Mouse (Mus musculus): ENCODE data around the gene Chrna9. TPM values are rescaled to one million over a fixed set of nuclear protein-coding genes. Genes with fewer than 3 reads are reported as not detected.

Chrna9 gene
- polyA plus RNA-seq, 1 experiment = 2.8 TPM

DNA sequence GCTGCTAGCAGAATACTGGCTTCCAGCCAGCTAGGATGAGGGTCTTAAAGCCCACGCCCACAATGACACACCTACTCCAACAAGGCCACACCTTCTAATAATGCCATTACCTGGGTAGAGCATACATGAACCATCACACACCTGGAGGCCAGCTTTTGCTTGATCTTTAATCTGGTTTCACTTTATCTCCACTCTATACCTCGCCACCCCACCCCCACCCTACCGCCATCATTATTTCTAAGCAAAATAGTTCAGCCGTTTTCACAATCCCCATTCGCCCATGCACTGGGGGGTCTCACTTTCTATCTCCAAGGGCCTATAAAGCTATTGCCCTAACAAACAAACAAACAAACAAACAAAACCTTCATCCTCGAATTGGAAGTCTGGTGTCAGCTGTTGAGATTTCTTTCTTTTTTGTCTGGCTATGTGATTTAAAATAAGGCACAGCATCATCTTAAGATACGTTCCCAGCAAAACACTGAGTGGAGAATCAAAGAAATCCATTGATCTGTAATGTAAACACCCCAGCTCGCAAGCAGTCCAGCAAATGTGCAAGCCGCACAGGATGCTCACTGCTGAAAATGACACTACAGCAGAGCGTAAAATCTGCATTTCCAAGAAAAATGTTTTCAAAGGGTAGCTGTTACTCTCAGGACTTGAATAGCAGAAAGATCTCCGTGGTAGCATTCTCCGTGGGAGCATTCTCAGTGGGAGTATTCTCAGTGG, 13.9 kb upstream of the Chrna9 start:
- H3K27ac ChIP-seq (ENCODE audit: control insufficient read depth, insufficient read depth, low read depth, low read length, poor library complexity) = no peak overlapping the region
- no peak overlapping the region for H3K4me3 ChIP-seq (replicated peaks; ENCODE audit: control insufficient read depth, low read depth, low read length)
- H3K4me1 ChIP-seq (ENCODE audit: control insufficient read depth, insufficient read depth, low read length) = peaks cover 2% of the 10 kb centered on the region; the same call in 1 of the 2 replicates
- WGBS = 77% methylated on average over 12 of the region's 12 CpGs
- TF ChIP-seq CTCF (IDR thresholded peaks at IDR 0.05; ENCODE audit: control insufficient read depth, insufficient read depth, low read length) (no peak), POLR2A (IDR thresholded peaks at IDR 0.05; ENCODE audit: borderline replicate concordance, control insufficient read depth, low read depth, low read length) (no peak)

DNA sequence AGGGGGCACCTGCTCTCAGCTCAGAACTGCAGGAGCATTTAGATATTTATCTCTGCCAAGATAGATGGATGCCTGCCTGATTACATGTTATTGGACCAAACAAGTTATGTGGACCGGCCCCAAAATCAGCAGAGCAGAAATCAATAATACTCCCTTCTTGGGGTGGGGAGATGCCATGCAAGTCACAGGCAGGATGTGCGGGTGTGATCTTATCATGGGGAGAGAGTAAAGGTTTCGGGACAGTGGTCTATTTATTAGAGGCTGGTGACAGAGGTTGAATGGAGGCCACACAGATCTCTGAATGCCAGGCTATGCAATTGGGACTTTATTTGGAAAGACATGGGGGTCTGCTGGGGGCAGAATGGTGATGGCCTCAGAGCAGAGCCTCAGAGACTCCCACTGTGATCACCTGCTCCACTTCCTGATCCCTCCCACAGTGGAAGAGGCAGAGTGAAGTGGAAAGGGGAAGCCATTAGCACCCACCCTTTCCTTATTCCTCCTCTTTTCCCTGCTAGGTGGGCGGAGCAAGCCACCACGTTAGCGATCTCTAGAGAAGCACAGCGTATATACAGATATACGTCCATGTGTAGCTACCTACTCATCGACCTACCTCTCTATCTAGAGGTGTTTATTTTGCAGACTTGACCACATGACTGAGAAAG, 13.1 kb upstream of the Chrna9 start:
- 58% methylated on average over 9 of the region's 9 CpGs for WGBS
- TF ChIP-seq POLR2A (IDR thresholded peaks at IDR 0.05; ENCODE audit: borderline replicate concordance, control insufficient read depth, low read depth, low read length) = no peak
- TF ChIP-seq CTCF (IDR thresholded peaks at IDR 0.05; ENCODE audit: control insufficient read depth, insufficient read depth, low read length) = no peak
- Histone ChIP-seq H3K4me1 (ENCODE audit: control insufficient read depth, insufficient read depth, low read length) (peaks cover 2% of the 10 kb centered on the region; the same call in 1 of the 2 replicates), H3K4me3 (replicated peaks; ENCODE audit: control insufficient read depth, low read depth, low read length) (no peak overlapping the region), H3K27ac (ENCODE audit: control insufficient read depth, insufficient read depth, low read depth, low read length, poor library complexity) (no peak overlapping the region)

- 67% methylated on average over 6 of the region's 6 CpGs for WGBS
- peak overlapping the region; percentile 1; the same call in 1 of the 2 replicates for H3K27ac ChIP-seq (ENCODE audit: control insufficient read depth, insufficient read depth, low read depth, low read length, poor library complexity)
- TF ChIP-seq POLR2A (IDR thresholded peaks at IDR 0.05; ENCODE audit: borderline replicate concordance, control insufficient read depth, low read depth, low read length) (no peak), CTCF (IDR thresholded peaks at IDR 0.05; ENCODE audit: control insufficient read depth, insufficient read depth, low read length) (no peak)
- peaks cover 3% of the 10 kb centered on the region for H3K4me1 ChIP-seq (ENCODE audit: control insufficient read depth, insufficient read depth, low read length)
- H3K4me3 ChIP-seq (replicated peaks; ENCODE audit: control insufficient read depth, low read depth, low read length) = no peak overlapping the region
Observed at GRCm38 (mm10) chr5:65926666-65927065, 8.1 kb upstream of the Chrna9 start.

- H3K27ac ChIP-seq (ENCODE audit: control insufficient read depth, insufficient read depth, low read depth, low read length, poor library complexity) = no peak overlapping the region; the same call in 1 of the 2 replicates
- no peak overlapping the region for H3K4me3 ChIP-seq (replicated peaks; ENCODE audit: control insufficient read depth, low read depth, low read length)
- TF ChIP-seq CTCF (IDR thresholded peaks at IDR 0.05; ENCODE audit: control insufficient read depth, insufficient read depth, low read length) (no peak), POLR2A (IDR thresholded peaks at IDR 0.05; ENCODE audit: borderline replicate concordance, control insufficient read depth, low read depth, low read length) (no peak)
- 6% methylated on average over 7 of the region's 7 CpGs for WGBS
- peaks cover 3% of the 10 kb centered on the region for H3K4me1 ChIP-seq (ENCODE audit: control insufficient read depth, insufficient read depth, low read length)
Observed at GRCm38 (mm10) chr5:65929162-65929561, 5.6 kb upstream of the Chrna9 start.

GRCm38 (mm10) chr5:65930171-65930570, 4.5 kb upstream of the Chrna9 start:
- Histone ChIP-seq H3K27ac (ENCODE audit: control insufficient read depth, insufficient read depth, low read depth, low read length, poor library complexity) (peak overlapping the region; percentile 28), H3K4me3 (replicated peaks; ENCODE audit: control insufficient read depth, low read depth, low read length) (no peak overlapping the region), H3K4me1 (ENCODE audit: control insufficient read depth, insufficient read depth, low read length) (peaks cover 3% of the 10 kb centered on the region)
- no peak for TF ChIP-seq CTCF (IDR thresholded peaks at IDR 0.05; ENCODE audit: control insufficient read depth, insufficient read depth, low read length)
- no peak for TF ChIP-seq POLR2A (IDR thresholded peaks at IDR 0.05; ENCODE audit: borderline replicate concordance, control insufficient read depth, low read depth, low read length)
- WGBS = 50% methylated on average over 4 of the region's 4 CpGs

DNA sequence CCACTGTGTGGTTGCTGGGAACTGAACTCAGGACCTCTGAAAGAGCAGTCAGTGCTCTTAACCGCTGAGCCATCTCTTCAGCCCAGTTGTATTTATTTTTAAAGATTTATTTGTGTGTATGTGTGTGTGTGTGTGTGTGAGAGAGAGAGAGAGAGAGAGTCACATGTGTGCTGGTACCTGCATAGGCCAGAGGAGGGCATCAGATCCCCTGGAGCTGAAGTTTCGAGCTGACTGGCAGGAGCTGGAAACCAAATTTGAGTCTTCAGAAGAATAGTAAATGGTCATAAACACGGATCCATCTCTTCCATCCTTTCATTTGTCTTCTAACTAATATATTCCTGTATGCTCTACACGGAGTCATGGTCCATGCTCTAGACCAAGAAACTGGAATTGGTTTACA, 1.5 kb upstream of the Chrna9 start:
- Histone ChIP-seq H3K4me3 (replicated peaks; ENCODE audit: control insufficient read depth, low read depth, low read length) (no peak overlapping the region), H3K4me1 (ENCODE audit: control insufficient read depth, insufficient read depth, low read length) (peaks cover 3% of the 10 kb centered on the region), H3K27ac (ENCODE audit: control insufficient read depth, insufficient read depth, low read depth, low read length, poor library complexity) (no peak overlapping the region)
- TF ChIP-seq CTCF (IDR thresholded peaks at IDR 0.05; ENCODE audit: control insufficient read depth, insufficient read depth, low read length) (no peak), POLR2A (IDR thresholded peaks at IDR 0.05; ENCODE audit: borderline replicate concordance, control insufficient read depth, low read depth, low read length) (no peak)
- 83% methylated on average over 4 of the region's 4 CpGs for WGBS

- peaks cover 3% of the 10 kb centered on the region for H3K4me1 ChIP-seq (ENCODE audit: control insufficient read depth, insufficient read depth, low read length)
- TF ChIP-seq POLR2A (IDR thresholded peaks at IDR 0.05; ENCODE audit: borderline replicate concordance, control insufficient read depth, low read depth, low read length) (no peak), CTCF (IDR thresholded peaks at IDR 0.05; ENCODE audit: control insufficient read depth, insufficient read depth, low read length) (no peak)
- H3K27ac ChIP-seq (ENCODE audit: control insufficient read depth, insufficient read depth, low read depth, low read length, poor library complexity) = no peak overlapping the region
- 46% methylated on average over 2 of the region's 2 CpGs for WGBS
- H3K4me3 ChIP-seq (replicated peaks; ENCODE audit: control insufficient read depth, low read depth, low read length) = no peak overlapping the region
Observed at GRCm38 (mm10) chr5:65933764-65934163, 957 bp upstream of the Chrna9 start.

DNA sequence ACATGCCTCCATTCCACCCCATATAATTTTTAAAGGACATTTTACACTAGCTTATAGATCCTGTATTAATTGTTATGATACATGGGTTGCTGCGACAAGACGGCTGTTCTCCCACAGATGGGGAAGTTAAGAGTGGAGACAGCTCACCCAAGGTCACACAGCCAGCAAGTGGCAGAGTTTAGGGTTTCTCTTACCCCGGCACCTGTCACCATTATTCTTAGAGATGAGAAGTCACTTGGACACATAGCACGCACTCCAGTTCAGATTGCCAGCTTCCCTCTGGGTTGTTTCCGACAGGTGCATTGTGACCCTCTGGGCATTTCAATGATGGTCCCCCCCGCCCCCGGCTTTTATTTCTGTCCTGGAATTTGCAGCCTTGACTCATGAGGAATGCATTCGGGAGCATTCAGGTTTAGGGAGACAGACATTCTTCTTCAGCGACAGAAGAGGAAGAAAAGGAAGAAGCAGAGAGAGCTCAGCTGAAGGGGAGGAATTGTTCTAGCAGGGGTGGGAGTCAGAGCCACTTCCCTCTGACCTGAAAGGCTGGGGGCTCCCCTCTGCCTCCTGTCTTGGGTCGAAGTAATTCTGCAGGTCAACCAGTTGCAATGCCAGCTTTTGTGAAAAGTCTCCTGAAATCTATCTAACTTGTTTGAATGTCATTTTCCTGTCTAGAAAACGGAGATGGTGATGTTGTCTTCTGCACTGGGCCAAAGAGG, 2.4 kb downstream of the Chrna9 start:
- TF ChIP-seq POLR2A (IDR thresholded peaks at IDR 0.05; ENCODE audit: borderline replicate concordance, control insufficient read depth, low read depth, low read length) (no peak), CTCF (IDR thresholded peaks at IDR 0.05; ENCODE audit: control insufficient read depth, insufficient read depth, low read length) (no peak)
- no peak overlapping the region for H3K4me3 ChIP-seq (replicated peaks; ENCODE audit: control insufficient read depth, low read depth, low read length)
- no peaks in the 10 kb centered on the region for H3K4me1 ChIP-seq (ENCODE audit: control insufficient read depth, insufficient read depth, low read length)
- 19% methylated on average over 11 of the region's 11 CpGs for WGBS
- H3K27ac ChIP-seq (ENCODE audit: control insufficient read depth, insufficient read depth, low read depth, low read length, poor library complexity) = peak overlapping the region; percentile 6; the same call in 1 of the 2 replicates

Measured in bone marrow, adult 2 months (tissue).